Mouse (Mus musculus) liver, adult 2 months (tissue): ENCODE results near the gene Atp6v1g2. TPM values are rescaled to one million over a fixed set of nuclear protein-coding genes. Genes with fewer than 3 reads are reported as not detected.

ENCODE experiments used
- DNase-seq: peaks from one replicate; pipeline ENCODE4 v3.0.0-alpha.2; 2011; ENCODE audit warnings: low read depth, low spot score; ENCODE audit errors: extremely low read depth
- H3K27ac ChIP-seq: fragments of 200-500 bp; replicated peaks from 2 replicates; pipeline ENCODE4 v1.5.1; 2012; ENCODE audit warnings: low read depth, mild to moderate bottlenecking, control low read depth, inconsistent platforms, low read length; ENCODE audit not compliant: insufficient read depth
- H3K27me3 ChIP-seq: fragments of 200-500 bp; 2 replicates; pipeline ENCODE4 v1.6.1; 2012; ENCODE audit warnings: mild to moderate bottlenecking, moderate library complexity, low read length, inconsistent platforms; ENCODE audit not compliant: control insufficient read depth, insufficient read depth
- H3K36me3 ChIP-seq: fragments of 200-500 bp; 2 replicates; pipeline ENCODE4 v1.6.1; 2012; ENCODE audit warnings: low read length, inconsistent platforms; ENCODE audit not compliant: control insufficient read depth, insufficient read depth
- H3K4me1 ChIP-seq: fragments of 200-500 bp; 2 replicates; pipeline ENCODE4 v1.6.1; 2011; ENCODE audit warnings: low read length; ENCODE audit not compliant: control insufficient read depth, insufficient read depth
- H3K4me3 ChIP-seq: fragments of 200-500 bp; 2 replicates; pipeline ENCODE4 v1.5.1; 2011; ENCODE audit warnings: low read depth, mild to moderate bottlenecking, control low read depth, low read length, moderate library complexity; ENCODE audit not compliant: insufficient read depth
- H3K79me2 ChIP-seq: fragments of 200-500 bp; 2 replicates; pipeline ENCODE4 v1.6.1; 2012; ENCODE audit warnings: inconsistent platforms, mild to moderate bottlenecking, low read length, moderate library complexity; ENCODE audit not compliant: control insufficient read depth, insufficient read depth
- H3K9ac ChIP-seq: fragments of 200-500 bp; 2 replicates; pipeline ENCODE4 v1.6.1; 2012; ENCODE audit warnings: low read depth, mild to moderate bottlenecking, control low read depth, inconsistent platforms, low read length
- CTCF ChIP-seq: fragments of 200-500 bp; IDR thresholded peaks from 2 replicates; pipeline ENCODE4 v1.5.1; 2011; ENCODE audit warnings: low read depth, low read length, control low read depth
- POLR2A ChIP-seq: fragments of 200-500 bp; IDR thresholded peaks from 2 replicates; pipeline ENCODE4 v1.6.1; 2011; ENCODE audit warnings: low read length, control low read depth; ENCODE audit not compliant: insufficient read depth; ENCODE audit errors: extremely low read depth
- whole genome bisulfite sequencing: fragments of 180-500 bp; shearing (Covaris S2); methylation state at CpG from one replicate; pipeline ENCODE4 v1.1.7; 2018; 5-methylcytosine and 5-hydroxymethylcytosine counted together
- polyA plus RNA-seq: library from polyadenylated mRNA; depleted of rRNA; stranded (reverse); fragments of >200 nt; gene quantifications from 2 replicates; pipeline ENCODE4 v1.2.3, GENCODE M21; 2012
- total RNA-seq: library from RNA; depleted of rRNA; stranded (reverse); fragments of >200 nt; gene quantifications from 2 replicates; pipeline ENCODE4 v1.2.3, GENCODE M21; 2014

The Atp6v1g2 gene
- total and polyA plus RNA-seq, 2 experiments = 0.28 to 1.6 TPM

DNA sequence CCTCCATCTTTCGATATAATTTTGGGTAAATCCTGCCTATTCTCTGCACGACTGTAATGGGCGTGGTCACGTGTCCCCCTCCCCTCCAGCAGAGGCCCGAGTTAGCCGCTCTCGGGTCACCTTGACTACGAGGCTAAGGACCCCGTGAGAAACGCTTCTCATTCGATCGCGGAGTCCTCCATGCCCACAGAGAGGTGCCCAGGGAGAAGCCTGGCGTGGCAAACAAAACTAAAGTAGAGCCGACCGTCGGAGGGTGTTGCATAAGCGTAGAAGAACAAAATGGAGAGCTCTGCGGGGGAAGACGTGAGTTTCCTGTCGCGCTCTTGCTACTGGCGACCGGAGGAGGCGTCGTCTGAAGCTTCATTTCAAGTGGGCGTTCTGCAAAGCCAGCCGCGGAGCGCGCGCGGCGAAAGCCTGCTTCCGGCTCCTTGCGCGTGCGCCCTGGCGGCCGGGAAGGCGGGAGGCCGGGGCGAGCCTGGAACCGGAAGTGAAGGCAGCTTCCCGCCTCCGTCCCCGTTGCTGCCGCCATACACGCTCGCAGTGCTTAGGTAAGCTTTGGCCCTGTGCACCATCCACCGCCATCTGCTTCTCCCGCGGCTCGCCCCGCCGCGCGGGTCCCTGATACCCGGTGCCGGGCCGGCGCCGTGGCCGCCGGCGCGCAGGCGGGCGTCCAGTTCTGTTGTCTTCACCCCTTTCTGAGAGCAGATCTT is 8.0 kb downstream of the Atp6v1g2 start, which contains the start of gene Ddx39b:
Gene Ddx39b, plus strand, starts transcription at position 442 of the 710 bp plus-strand sequence.
- TF ChIP-seq CTCF (no peak), POLR2A (peak; percentile 80)
- Histone ChIP-seq H3K4me1 (peaks cover 16% of the 10 kb centered on the region), H3K27ac (peak within 1 kb of the TSS; percentile 95), H3K27me3 (no peaks in the 10 kb centered on the region), H3K36me3 (peaks cover 30% of the 10 kb centered on the region), H3K4me3 (peak within 1 kb of the TSS; percentile 83), H3K79me2 (peaks cover 29% of the 10 kb centered on the region), H3K9ac (peak within 1 kb of the TSS; percentile 89)
- WGBS = under 1% methylated on average over 69 of the region's 69 CpGs
- peak; percentile 88 for DNase-seq

DNA sequence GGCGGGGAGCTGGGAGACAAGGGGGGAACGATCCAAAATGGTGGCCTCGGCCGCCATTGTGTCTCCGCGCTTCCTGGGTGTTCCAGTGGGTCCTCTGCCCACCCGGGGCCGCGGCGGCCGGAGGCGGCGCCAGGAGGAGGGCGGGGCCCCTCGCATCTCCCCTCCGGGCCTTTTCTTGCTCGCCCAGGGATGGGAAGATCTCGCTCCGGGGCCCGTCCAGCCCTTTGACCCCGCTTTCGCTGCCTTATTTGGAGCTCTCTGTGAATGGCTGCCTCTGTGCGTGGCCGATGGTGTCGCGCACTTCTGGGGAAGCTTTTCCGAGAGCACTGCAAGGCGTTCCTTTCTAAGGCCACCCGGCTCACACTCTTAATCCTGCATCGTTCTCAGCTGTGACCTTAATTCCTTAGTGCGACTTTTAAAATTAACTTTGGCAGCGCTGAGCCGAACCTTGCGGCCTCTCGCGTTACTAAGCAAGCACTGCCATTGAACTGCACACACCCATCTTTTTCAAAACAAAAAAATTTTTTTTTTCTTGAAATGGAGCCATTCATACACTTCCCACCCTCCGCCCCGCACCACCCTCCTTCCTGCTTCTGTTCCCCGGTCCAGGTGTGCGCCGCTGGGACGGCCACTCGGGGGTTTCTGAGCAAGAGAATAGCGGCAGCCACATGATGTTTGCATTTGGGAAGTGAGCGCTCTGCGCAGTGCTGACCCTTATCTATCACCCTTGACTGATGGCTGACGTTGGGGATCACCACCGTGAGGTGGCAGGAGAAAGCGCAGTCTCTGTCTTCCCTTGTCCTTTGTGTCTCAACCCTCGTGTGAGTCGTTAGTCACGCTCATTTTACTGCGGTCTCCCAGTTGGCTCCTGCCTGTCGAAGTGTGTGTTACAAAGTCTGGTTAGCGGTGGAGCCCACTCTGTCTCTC is 8.8 kb downstream of the Atp6v1g2 start:
- peak overlapping the region; percentile 89 for H3K9ac ChIP-seq
- H3K4me1 ChIP-seq = peaks cover 16% of the 10 kb centered on the region
- peak overlapping the region; percentile 82 for H3K27ac ChIP-seq
- H3K36me3 ChIP-seq = peaks cover 37% of the 10 kb centered on the region
- peak overlapping the region; percentile 83 for H3K4me3 ChIP-seq
- WGBS = under 1% methylated on average over 55 of the region's 55 CpGs
- peaks cover 29% of the 10 kb centered on the region for H3K79me2 ChIP-seq
- TF ChIP-seq CTCF (peak; percentile 37), POLR2A (no peak)
- peak; percentile 60 for DNase-seq
- no peaks in the 10 kb centered on the region for H3K27me3 ChIP-seq

DNA sequence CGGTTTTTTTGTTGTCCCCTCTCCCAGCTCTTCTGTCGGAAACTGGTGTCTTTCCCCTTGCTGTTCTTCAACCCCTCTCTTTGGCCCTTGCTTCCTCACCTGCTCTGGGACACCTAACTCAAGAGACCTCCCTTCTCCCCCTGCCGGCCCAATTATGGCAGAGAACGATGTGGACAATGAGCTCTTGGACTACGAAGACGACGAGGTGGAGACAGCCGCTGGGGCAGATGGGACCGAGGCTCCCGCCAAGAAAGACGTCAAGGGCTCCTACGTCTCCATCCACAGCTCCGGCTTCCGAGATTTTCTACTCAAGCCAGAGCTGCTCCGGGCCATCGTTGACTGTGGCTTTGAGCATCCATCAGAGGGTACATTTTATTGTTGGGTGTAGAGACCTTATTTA is 9.6 kb downstream of the Atp6v1g2 start:
- Histone ChIP-seq H3K79me2 (peaks cover 29% of the 10 kb centered on the region), H3K27ac (no peak overlapping the region), H3K4me1 (peaks cover 16% of the 10 kb centered on the region), H3K36me3 (peaks cover 44% of the 10 kb centered on the region), H3K4me3 (peak overlapping the region; percentile 83), H3K9ac (peak overlapping the region; percentile 89), H3K27me3 (no peaks in the 10 kb centered on the region)
- DNase-seq = no peak
- no peak for TF ChIP-seq POLR2A
- no peak for TF ChIP-seq CTCF
- WGBS = 11% methylated on average over 16 of the region's 16 CpGs

DNA sequence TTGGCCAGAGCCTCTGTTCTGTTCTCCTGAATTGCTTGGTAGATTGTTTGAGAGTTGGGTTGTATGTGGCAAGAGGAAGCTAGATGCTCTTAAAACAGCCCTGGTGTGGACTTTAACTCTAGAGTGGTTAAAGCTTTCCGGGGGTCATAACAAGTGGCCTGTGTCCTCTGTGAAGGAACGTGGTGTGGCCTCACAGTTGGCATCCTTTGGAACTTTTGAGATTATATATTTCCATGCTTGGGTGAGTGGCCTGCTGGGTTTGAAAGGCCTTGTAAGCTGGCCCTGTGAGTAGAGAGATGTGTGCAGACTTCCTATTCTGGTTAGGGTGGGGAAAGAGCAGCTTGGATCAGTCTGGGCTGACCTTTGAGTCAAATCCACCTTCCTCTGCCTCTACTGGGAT is 11.5 kb downstream of the Atp6v1g2 start:
- Histone ChIP-seq H3K79me2 (peaks cover 29% of the 10 kb centered on the region), H3K36me3 (peaks cover 59% of the 10 kb centered on the region), H3K27me3 (no peaks in the 10 kb centered on the region), H3K4me3 (no peak overlapping the region), H3K4me1 (peaks cover 16% of the 10 kb centered on the region), H3K9ac (no peak overlapping the region), H3K27ac (no peak overlapping the region)
- WGBS = 41% methylated on average over 2 of the region's 2 CpGs
- TF ChIP-seq POLR2A = no peak
- no peak for TF ChIP-seq CTCF
- no peak for DNase-seq

GRCm38 (mm10) chr17:35245731-35246623 is 12.5 kb downstream of the Atp6v1g2 start:
- Histone ChIP-seq H3K27me3 (no peaks in the 10 kb centered on the region), H3K9ac (no peak overlapping the region), H3K36me3 (peaks cover 61% of the 10 kb centered on the region), H3K79me2 (peaks cover 29% of the 10 kb centered on the region), H3K4me3 (no peak overlapping the region), H3K4me1 (peaks cover 10% of the 10 kb centered on the region), H3K27ac (no peak overlapping the region)
- WGBS = 82% methylated on average over 15 of the region's 15 CpGs
- DNase-seq = no peak
- TF ChIP-seq POLR2A (no peak), CTCF (peak; percentile 16; the same call in 1 of the 2 replicates)
